In the genomic region with DNA sequence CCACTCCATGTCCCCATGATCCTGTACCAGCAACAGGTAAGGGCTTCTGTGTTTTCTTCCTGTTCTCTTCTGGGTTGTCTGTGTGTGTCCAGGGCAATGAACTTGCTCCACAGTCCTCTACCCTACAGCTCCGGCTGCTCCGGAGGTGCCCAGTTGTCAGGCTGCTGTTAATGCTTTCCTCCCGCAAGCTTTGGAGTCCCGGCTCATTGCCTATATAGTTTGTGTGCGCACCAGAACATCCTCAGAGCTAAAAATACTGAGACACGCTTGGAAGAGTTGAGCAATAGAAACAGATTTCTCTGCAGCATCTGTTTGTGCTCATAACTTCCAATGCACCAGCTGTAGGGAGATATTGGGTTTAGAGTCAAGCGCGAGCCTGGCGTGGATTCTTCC, we compare ENCODE assay signal across 8 mouse cellular contexts. TPM values are rescaled to one million over a fixed set of nuclear protein-coding genes. Genes with fewer than 3 reads are reported as not detected.
A peak's percentile ranks its signal among the peaks of the same experiment; 100 is the strongest.
DNase-seq lines count a peak whose midpoint lies in the region; ATAC-seq and TF ChIP-seq lines count a peak whose summit lies in the region.

No protein-coding gene starts in this region.

- H3K9me3 ChIP-seq in embryonic facial prominence, embryonic 12.5 days = no peaks in the 10 kb centered on the region
- no peaks in the 10 kb centered on the region for H3K9me3 ChIP-seq in heart, embryonic 14.5 days (ENCODE audit: control insufficient read depth, low read length)
- H3K9me3 ChIP-seq in liver, embryonic 15.5 days (replicated peaks) = no peaks in the 10 kb centered on the region

- DNase-seq in layer of hippocampus, adult 2 months (ENCODE audit: low spot score in 2 of 2) = peak; percentile 33 to 50
- DNase-seq in layer of hippocampus, postnatal 25 days (ENCODE audit: extremely low spot score in 1 of 2, low spot score in 1 of 2) = no peak
- peak; percentile 10 for DNase-seq in right cerebral cortex, postnatal 4 days
- no peak for DNase-seq in spleen, postnatal 4 days (ENCODE audit: low spot score in 2 of 2)
- no peak for DNase-seq in B cell, adult 2 months

- TF ChIP-seq CTCF in layer of hippocampus, adult 2 months (conservative IDR thresholded peaks at IDR 0.05) = no peak

- H3K9ac ChIP-seq in embryonic facial prominence, embryonic 12.5 days = peak overlapping the region; percentile 58
- peak overlapping the region; percentile 81 for H3K9ac ChIP-seq in heart, embryonic 14.5 days (ENCODE audit: low read length)
- no peak overlapping the region for H3K9ac ChIP-seq in liver, embryonic 15.5 days

- peak; percentile 43; the same call in 1 of the 2 replicates for ATAC-seq in embryonic facial prominence, embryonic 12.5 days (ENCODE audit: insufficient number of reproducible peaks, insufficient read depth, low FRiP score, low TSS enrichment)
- ATAC-seq in heart, embryonic 14.5 days (ENCODE audit: insufficient number of reproducible peaks, insufficient read depth, low FRiP score, low read depth) = peak; percentile 62
- ATAC-seq in liver, embryonic 15.5 days (ENCODE audit: insufficient read depth) = peak; percentile 53

- H3K27me3 ChIP-seq in embryonic facial prominence, embryonic 12.5 days = no peaks in the 10 kb centered on the region
- no peaks in the 10 kb centered on the region for H3K27me3 ChIP-seq in heart, embryonic 14.5 days (ENCODE audit: control insufficient read depth, insufficient read depth, low read length)
- peaks cover 34% of the 10 kb centered on the region for H3K27me3 ChIP-seq in liver, embryonic 15.5 days

- H3K36me3 ChIP-seq in embryonic facial prominence, embryonic 12.5 days = no peaks in the 10 kb centered on the region
- H3K36me3 ChIP-seq in heart, embryonic 14.5 days (ENCODE audit: control insufficient read depth, insufficient read depth, low read length) = no peaks in the 10 kb centered on the region; the same call in 1 of the 2 replicates
- H3K36me3 ChIP-seq in liver, embryonic 15.5 days (replicated peaks) = no peaks in the 10 kb centered on the region

- peak overlapping the region; percentile 97 for H3K4me2 ChIP-seq in embryonic facial prominence, embryonic 12.5 days (replicated peaks)
- H3K4me2 ChIP-seq in heart, embryonic 14.5 days (ENCODE audit: low read length) = peak overlapping the region; percentile 88
- H3K4me2 ChIP-seq in liver, embryonic 15.5 days = peak overlapping the region; percentile 82

- H3K4me3 ChIP-seq in layer of hippocampus, adult 2 months = peak overlapping the region; percentile 77
- peak overlapping the region; percentile 62 for H3K4me3 ChIP-seq in embryonic facial prominence, embryonic 12.5 days
- peak overlapping the region; percentile 79 to 86 for H3K4me3 ChIP-seq in heart, embryonic 14.5 days (ENCODE audit: control insufficient read depth in 1 of 2, insufficient read depth in 1 of 2, low read depth in 1 of 2, low read length in 2 of 2)
- H3K4me3 ChIP-seq in liver, embryonic 15.5 days (replicated peaks) = peak overlapping the region; percentile 56

- WGBS in embryonic facial prominence, embryonic 12.5 days = under 1% methylated on average over 9 of the region's 9 CpGs
- under 1% methylated on average over 9 of the region's 9 CpGs for WGBS in heart, embryonic 14.5 days
- under 1% methylated on average over 9 of the region's 9 CpGs for WGBS in liver, embryonic 15.5 days (ENCODE audit: insufficient replicate concordance)

- 0 out of 2 replicates have a peak, but pooled peaks cover 4% of the 10 kb centered on the region for H3K4me1 ChIP-seq in embryonic facial prominence, embryonic 12.5 days
- H3K4me1 ChIP-seq in heart, embryonic 14.5 days (ENCODE audit: control insufficient read depth in 2 of 2, insufficient read depth in 2 of 2, low read length in 2 of 2) = peaks cover 4 to 33% of the 10 kb centered on the region in 2 experiments; a peak in 2 of 4 replicates
- H3K4me1 ChIP-seq in liver, embryonic 15.5 days (replicated peaks) = peaks cover 12% of the 10 kb centered on the region

- H3K27ac ChIP-seq in layer of hippocampus, adult 2 months = peak overlapping the region; percentile 94
- 0 out of 2 replicates have a peak overlapping the region, but pooled peaks have one; percentile 36 for H3K27ac ChIP-seq in embryonic facial prominence, embryonic 12.5 days
- peak overlapping the region; percentile 72 to 89 for H3K27ac ChIP-seq in heart, embryonic 14.5 days (replicated peaks in 1 of 2; ENCODE audit: control insufficient read depth in 1 of 2, insufficient read depth in 1 of 2, low read depth in 2 of 2, low read length in 2 of 2)
- no peak overlapping the region for H3K27ac ChIP-seq in liver, embryonic 15.5 days (replicated peaks)

RNA-seq across cellular contexts. Expression of a gene that starts 0.3 kb away (rescaled TPM):
- total RNA-seq in layer of hippocampus, adult 2 months (2021) = 10 to 100 TPM in 1 of 2 experiments, 1 to 10 TPM in 1; 9.6 to 10.2 TPM
- total RNA-seq in layer of hippocampus, postnatal 25 days (2021) = 10 to 100 TPM in 1 of 2 experiments, 1 to 10 TPM in 1; 7.1 to 10.9 TPM
- polyA plus RNA-seq in embryonic facial prominence, embryonic 12.5 days (2016; fragmentation: Nextera tagmentation; extraction: Ambion mirVana) = 7.5 and 7.7 TPM in 2 replicates
- 1.9 and 2.1 TPM in 2 replicates for polyA plus RNA-seq in heart, embryonic 14.5 days (2014; fragmentation: Nextera tagmentation; extraction: Ambion mirVana)
- polyA plus RNA-seq in liver, embryonic 15.5 days (2015; fragmentation: Nextera tagmentation; extraction: Ambion mirVana) = 0.17 and 0.26 TPM in 2 replicates

Comparison
In these comparisons a context has a peak if more than half of its experiments do, and no peak if none do; other contexts are left out.
1. DNase-seq: peak in layer of hippocampus, adult 2 months (2 of 2) and right cerebral cortex, postnatal 4 days (single experiment); none in layer of hippocampus, postnatal 25 days (0 of 2), spleen, postnatal 4 days (0 of 2) and B cell, adult 2 months (0 of 2).
2. Peak in every context shown above with its lines, with median percentiles within 50 percentile points of each other: H3K4me3 ChIP-seq, ATAC-seq and H3K4me2 ChIP-seq.